In the genomic region with DNA sequence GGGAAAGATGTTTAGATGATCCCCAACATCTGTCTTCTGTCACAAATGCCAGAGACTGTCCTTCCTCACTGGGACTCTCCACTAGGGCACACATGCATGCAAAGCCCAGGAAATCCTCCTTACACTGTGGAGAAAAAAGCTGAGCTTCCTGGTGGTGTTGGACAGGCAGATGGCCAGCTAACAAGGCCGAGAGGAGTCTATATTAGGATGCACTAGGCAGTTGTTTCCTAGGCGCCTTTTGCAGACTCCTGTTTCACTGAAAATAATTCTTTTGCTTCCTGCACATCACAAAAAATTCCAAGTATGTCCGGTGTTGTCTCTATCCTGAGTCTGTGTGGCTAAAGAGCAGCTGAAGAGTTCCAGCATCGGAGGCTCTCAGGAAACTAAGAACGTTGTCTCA, we compare ENCODE assay signal across 11 mouse cellular contexts. TPM values are rescaled to one million over a fixed set of nuclear protein-coding genes. Genes with fewer than 3 reads are reported as not detected.
A peak's percentile ranks its signal among the peaks of the same experiment; 100 is the strongest.
DNase-seq lines count a peak whose midpoint lies in the region; ATAC-seq and TF ChIP-seq lines count a peak whose summit lies in the region.
"Had no signal": no experiment of that assay in that cellular context is flagged by ENCODE, and none has a peak within 500 bp of the region (broad histone marks: within the 10 kb centered on the region; RNA-seq: fewer than 3 reads in every experiment).

No protein-coding gene starts in this region.

- peaks cover 20% of the 10 kb centered on the region for H3K4me1 ChIP-seq in heart, adult 2 months (ENCODE audit: control insufficient read depth, insufficient read depth, low read length)
- H3K4me1 ChIP-seq in brown adipose tissue, adult 24 weeks (ENCODE audit: control insufficient read depth, insufficient read depth, insufficient read length, low read length) = peaks cover 29% of the 10 kb centered on the region
- H3K4me1 ChIP-seq in heart, embryonic 13.5 days = peaks cover 56% of the 10 kb centered on the region
- peaks cover 57% of the 10 kb centered on the region for H3K4me1 ChIP-seq in kidney, embryonic 16.5 days (ENCODE audit: insufficient read depth, low read length)

- H3K9ac ChIP-seq in heart, adult 2 months (ENCODE audit: low read depth, low read length) = no peak overlapping the region
- peak overlapping the region; percentile 41; the same call in 1 of the 2 replicates for H3K9ac ChIP-seq in heart, embryonic 13.5 days
- peak overlapping the region; percentile 22; the same call in 1 of the 2 replicates for H3K9ac ChIP-seq in kidney, embryonic 16.5 days (replicated peaks; ENCODE audit: low read length)

- no peak for TF ChIP-seq EP300 in heart, adult 2 months (IDR thresholded peaks at IDR 0.05; ENCODE audit: insufficient read depth, low read depth, low read length)

- no peak for TF ChIP-seq POLR2A in heart, adult 2 months (IDR thresholded peaks at IDR 0.05; ENCODE audit: insufficient read depth, low read depth, low read length)

- peak; percentile 34; the same call in 1 of the 2 replicates for TF ChIP-seq CTCF in heart, adult 2 months (IDR thresholded peaks at IDR 0.05)

- no peak overlapping the region for H3K4me3 ChIP-seq in heart, adult 2 months
- H3K4me3 ChIP-seq in brown adipose tissue, adult 24 weeks (ENCODE audit: insufficient read depth, low read depth, low read length) = no peak overlapping the region
- no peak overlapping the region for H3K4me3 ChIP-seq in heart, embryonic 13.5 days
- H3K4me3 ChIP-seq in kidney, embryonic 16.5 days (ENCODE audit: low read length) = no peak overlapping the region

- H3K36me3 ChIP-seq in heart, adult 2 months (ENCODE audit: control insufficient read depth, insufficient read depth, low read length) = peaks cover 24% of the 10 kb centered on the region
- peaks cover 6% of the 10 kb centered on the region for H3K36me3 ChIP-seq in heart, embryonic 13.5 days
- no peaks in the 10 kb centered on the region for H3K36me3 ChIP-seq in kidney, embryonic 16.5 days (ENCODE audit: insufficient read depth, low read length)

- peak in 1 of 2 experiments; percentile 22 for DNase-seq in heart, adult 2 months
- no peak for DNase-seq in heart, postnatal 36 days
- DNase-seq in urinary bladder, postnatal 25 days (ENCODE audit: low spot score) = no peak
- no peak for DNase-seq in layer of hippocampus, adult 11-12 months (ENCODE audit: low spot score)
- no peak for DNase-seq in adrenal gland, adult 18-20 months (ENCODE audit: low spot score in 2 of 2)
- DNase-seq: adrenal gland, postnatal 25 days had no signal

- ATAC-seq in heart, embryonic 13.5 days (ENCODE audit: extremely low read depth, insufficient number of reproducible peaks, low FRiP score, low TSS enrichment) = no peak
- ATAC-seq in kidney, embryonic 16.5 days (ENCODE audit: low FRiP score, low TSS enrichment) = no peak
- ATAC-seq: inflammation-experienced regulatory T-cells, adult 6 months had no signal

- 0 out of 2 replicates have a peak overlapping the region, but pooled peaks have one; percentile 13 for H3K4me2 ChIP-seq in heart, embryonic 13.5 days
- H3K4me2 ChIP-seq in kidney, embryonic 16.5 days (replicated peaks; ENCODE audit: low read depth, low read length) = no peak overlapping the region

- H3K27ac ChIP-seq in heart, adult 2 months = peak overlapping the region; percentile 67
- H3K27ac ChIP-seq in brown adipose tissue, adult 24 weeks (replicated peaks; ENCODE audit: low read depth, low read length) = peak overlapping the region; percentile 96
- H3K27ac ChIP-seq in heart, embryonic 13.5 days (replicated peaks) = peak overlapping the region; percentile 58
- peak overlapping the region; percentile 63 for H3K27ac ChIP-seq in kidney, embryonic 16.5 days (ENCODE audit: low read length)

- peaks cover 1% of the 10 kb centered on the region for H3K79me2 ChIP-seq in heart, adult 2 months (replicated peaks; ENCODE audit: control insufficient read depth, insufficient read depth, low read length)

- no peaks in the 10 kb centered on the region for H3K27me3 ChIP-seq in heart, adult 2 months (ENCODE audit: control insufficient read depth, insufficient read depth, low read length)
- H3K27me3 ChIP-seq in heart, embryonic 13.5 days (replicated peaks) = no peaks in the 10 kb centered on the region
- no peaks in the 10 kb centered on the region for H3K27me3 ChIP-seq in kidney, embryonic 16.5 days (ENCODE audit: insufficient read depth, low read length)

- no peaks in the 10 kb centered on the region for H3K9me3 ChIP-seq in heart, embryonic 13.5 days
- H3K9me3 ChIP-seq in kidney, embryonic 16.5 days (ENCODE audit: low read length) = no peaks in the 10 kb centered on the region

- 23% methylated on average over 5 of the region's 5 CpGs for WGBS in heart, adult 2 months
- 30% methylated on average over 5 of the region's 5 CpGs for WGBS in heart, embryonic 13.5 days
- WGBS in kidney, embryonic 16.5 days = 40% methylated on average over 5 of the region's 5 CpGs

- intact Hi-C loops in heart, adult 2 months (cut with DNase I) = no loop called here
- intact Hi-C loops in heart, postnatal 36 days (cut with DNase I) = no loop called here

RNA-seq across cellular contexts. Expression of a gene that starts 3.8 kb away (rescaled TPM):
- 1 to 10 TPM; 2.3 to 2.4 TPM for total RNA-seq in heart, adult 2 months (2021)
- polyA plus RNA-seq in heart, adult 2 months (2012; rRNA removed) = 0.21 and 0.44 TPM in 2 replicates
- 1 to 10 TPM; 1.8 to 3.1 TPM for total RNA-seq in heart, postnatal 36 days (2021)
- 3.3 and 7.9 TPM in 2 replicates for polyA plus RNA-seq in brown adipose tissue, adult 24 weeks (2012; ENCODE audit: insufficient read depth, insufficient read length, missing spikeins)
- polyA plus RNA-seq in heart, embryonic 13.5 days (2015; fragmentation: Nextera tagmentation; extraction: Ambion mirVana) = 1.6 and 1.7 TPM in 2 replicates
- 2.4 and 4.5 TPM in 2 replicates for polyA plus RNA-seq in kidney, embryonic 16.5 days (2015; fragmentation: Nextera tagmentation; extraction: Ambion mirVana)
- 1 to 10 TPM; 2.2 to 2.8 TPM for total RNA-seq in adrenal gland, adult 18-20 months (2021)
- polyA plus RNA-seq: spleen, adult 2 months had no signal

RNA-seq across cellular contexts. Expression of a gene that starts 22.3 kb away (rescaled TPM):
- 10 to 100 TPM; 47.2 to 47.5 TPM for total RNA-seq in heart, adult 2 months (2021)
- 30.0 and 43.3 TPM in 2 replicates for polyA plus RNA-seq in heart, adult 2 months (2012; rRNA removed)
- total RNA-seq in heart, postnatal 36 days (2021) = 10 to 100 TPM; 50.1 to 52.8 TPM
- polyA plus RNA-seq in brown adipose tissue, adult 24 weeks (2012; ENCODE audit: insufficient read depth, insufficient read length, missing spikeins) = 33.1 and 39.9 TPM in 2 replicates
- 79.0 and 86.7 TPM in 2 replicates for polyA plus RNA-seq in heart, embryonic 13.5 days (2015; fragmentation: Nextera tagmentation; extraction: Ambion mirVana)
- 89.0 and 92.2 TPM in 2 replicates for polyA plus RNA-seq in kidney, embryonic 16.5 days (2015; fragmentation: Nextera tagmentation; extraction: Ambion mirVana)
- total RNA-seq in adrenal gland, adult 18-20 months (2021) = 10 to 100 TPM; 81.5 to 83.4 TPM

RNA-seq across cellular contexts. Expression of a gene that starts 50.2 kb away (rescaled TPM):
- 1 to 10 TPM; 9.2 to 9.3 TPM for total RNA-seq in heart, adult 2 months (2021)
- polyA plus RNA-seq in heart, adult 2 months (2012; rRNA removed) = 3.8 and 7.2 TPM in 2 replicates
- 10 to 100 TPM; 10.5 to 10.9 TPM for total RNA-seq in heart, postnatal 36 days (2021)
- polyA plus RNA-seq in brown adipose tissue, adult 24 weeks (2012; ENCODE audit: insufficient read depth, insufficient read length, missing spikeins) = 19.1 and 20.8 TPM in 2 replicates
- 129 and 133 TPM in 2 replicates for polyA plus RNA-seq in heart, embryonic 13.5 days (2015; fragmentation: Nextera tagmentation; extraction: Ambion mirVana)
- 201 and 208 TPM in 2 replicates for polyA plus RNA-seq in kidney, embryonic 16.5 days (2015; fragmentation: Nextera tagmentation; extraction: Ambion mirVana)
- 10 to 100 TPM in 1 of 2 experiments, 1 to 10 TPM in 1; 7.7 to 11.9 TPM for total RNA-seq in adrenal gland, adult 18-20 months (2021)

RNA-seq across cellular contexts. Expression of a gene that starts 52.1 kb away (rescaled TPM):
- 10 to 100 TPM; 22.8 to 23.2 TPM for total RNA-seq in heart, adult 2 months (2021)
- polyA plus RNA-seq in heart, adult 2 months (2012; rRNA removed) = 12.1 and 15.8 TPM in 2 replicates
- 10 to 100 TPM; 21.8 to 22.6 TPM for total RNA-seq in heart, postnatal 36 days (2021)
- 62.6 and 69.4 TPM in 2 replicates for polyA plus RNA-seq in brown adipose tissue, adult 24 weeks (2012; ENCODE audit: insufficient read depth, insufficient read length, missing spikeins)
- polyA plus RNA-seq in heart, embryonic 13.5 days (2015; fragmentation: Nextera tagmentation; extraction: Ambion mirVana) = 26.5 and 31.1 TPM in 2 replicates
- 31.9 and 37.3 TPM in 2 replicates for polyA plus RNA-seq in kidney, embryonic 16.5 days (2015; fragmentation: Nextera tagmentation; extraction: Ambion mirVana)
- total RNA-seq in adrenal gland, adult 18-20 months (2021) = 10 to 100 TPM; 23.2 to 25.0 TPM

RNA-seq across cellular contexts. Expression of a gene that starts 58.0 kb away (rescaled TPM):
- 100 to 1,000 TPM; 436 to 501 TPM for total RNA-seq in heart, adult 2 months (2021)
- 261 and 333 TPM in 2 replicates for polyA plus RNA-seq in heart, adult 2 months (2012; rRNA removed)
- 100 to 1,000 TPM; 454 to 482 TPM for total RNA-seq in heart, postnatal 36 days (2021)
- polyA plus RNA-seq in brown adipose tissue, adult 24 weeks (2012; ENCODE audit: insufficient read depth, insufficient read length, missing spikeins) = 420 and 430 TPM in 2 replicates
- 707 and 780 TPM in 2 replicates for polyA plus RNA-seq in heart, embryonic 13.5 days (2015; fragmentation: Nextera tagmentation; extraction: Ambion mirVana)
- 1,111 and 1,181 TPM in 2 replicates for polyA plus RNA-seq in kidney, embryonic 16.5 days (2015; fragmentation: Nextera tagmentation; extraction: Ambion mirVana)
- total RNA-seq in adrenal gland, adult 18-20 months (2021) = 100 to 1,000 TPM; 867 to 950 TPM
